Mouse (Mus musculus): ENCODE data around the gene C2cd2l.

Gene C2cd2l

DNA sequence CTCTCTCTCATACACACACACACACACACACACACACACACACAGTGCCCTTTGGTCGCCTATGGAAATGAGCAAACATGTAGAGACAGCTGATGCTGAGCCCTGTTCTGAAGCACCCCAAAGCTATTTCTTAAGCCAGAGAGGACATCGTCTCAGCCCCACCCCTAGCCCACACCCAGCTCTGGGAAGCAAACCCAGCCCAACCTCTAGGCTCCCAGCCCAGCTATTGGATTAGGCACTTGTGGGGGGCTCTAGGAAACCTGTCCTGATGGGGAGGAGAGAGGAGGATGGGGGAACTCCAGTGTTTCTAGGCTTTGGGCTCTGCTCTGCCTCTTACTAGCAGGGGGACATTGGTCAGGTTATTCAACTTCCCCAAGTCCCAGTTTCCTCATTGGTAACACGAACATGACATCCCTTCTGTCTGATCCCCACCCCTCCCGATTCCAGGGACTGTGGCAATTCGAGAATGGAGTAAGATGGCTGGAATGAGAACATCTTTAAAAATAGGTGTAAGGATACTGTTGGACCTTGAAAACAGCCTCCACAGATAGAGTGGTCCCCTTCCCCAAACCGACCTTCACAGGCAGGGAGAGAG lies 33.7 kb downstream of the C2cd2l start:
- ChIA-PET POLR2A (interaction anchor here (0.6 to 3.4 kb wide), 14 partner anchors 11 to 192 kb away, joined by 3 to 18 read pairs (median 4); partner anchors contain the start of genes Dpagt1 (in 2 of the 4), H2afx (in 2 of the 4), Hinfp (in 1 of the 4) and Nlrx1 (in 1 of the 4)), CTCF (interaction anchor here (0.5 to 2.9 kb wide), 15 partner anchors 10 to 1754 kb away, joined by 3 to 12 read pairs (median 3); partner anchors contain the start of genes Cbl (in 1 of the 4), Ccdc153 (in 1 of the 4), Nlrx1 (in 1 of the 4) and Upk2 (in 1 of the 4))

DNA sequence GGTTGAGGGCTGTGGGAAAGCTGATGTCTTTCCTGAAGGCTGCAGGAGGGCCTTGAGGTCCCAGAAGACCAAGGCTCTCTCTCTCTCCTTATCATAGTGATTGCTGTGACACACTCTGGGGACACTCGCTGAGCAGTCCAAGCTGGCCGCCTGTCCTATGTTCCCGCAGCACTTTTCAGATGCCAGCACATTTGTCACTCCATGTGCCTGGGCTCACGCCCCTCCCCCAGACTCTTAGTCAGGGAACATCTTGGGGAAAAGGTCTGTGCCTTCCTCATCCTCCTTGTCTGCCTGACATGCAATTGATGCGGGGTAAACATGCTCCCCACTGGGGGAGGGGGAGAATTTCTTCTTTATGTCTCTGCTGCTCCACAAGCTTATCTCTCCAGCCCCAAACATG lies 36.9 kb downstream of the C2cd2l start:
- CTCF ChIA-PET = interaction anchor here (0.6 to 1.5 kb wide), 6 partner anchors 8 to 425 kb away, joined by 3 to 5 read pairs (median 3); no protein-coding TSS in a partner anchor
- POLR2A ChIA-PET = interaction anchor here in 2 of 4 experiments (0.6 to 1.4 kb wide), 6 partner anchors 9 to 52 kb away, joined by 3 to 5 read pairs (median 4); partner anchors contain the start of gene H2afx (in 2 of the 2)

DNA sequence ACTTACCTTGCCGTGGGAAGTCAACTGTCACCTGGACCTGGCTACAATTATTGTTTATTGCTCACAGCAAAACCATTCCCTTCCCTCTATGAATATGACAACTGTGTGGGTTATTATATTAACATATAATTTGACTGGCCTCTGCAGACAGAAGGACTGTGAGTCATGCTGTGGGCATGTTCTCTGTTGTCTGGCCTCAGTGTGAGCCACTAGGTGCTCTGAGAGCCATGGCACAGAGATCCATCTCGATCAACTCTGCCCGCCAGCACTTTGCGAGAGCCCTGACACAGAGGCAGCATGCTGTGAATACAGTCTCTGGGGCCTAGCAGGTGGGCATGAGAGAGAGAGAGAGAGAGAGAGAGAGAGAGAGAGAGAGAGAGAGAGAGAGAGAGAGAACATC lies 50.1 kb downstream of the C2cd2l start:
- POLR2A ChIA-PET = no interaction called here
- CTCF ChIA-PET = interaction anchor here (0.6 to 1.7 kb wide), 7 partner anchors 16 to 339 kb away, joined by 3 to 6 read pairs (median 3); no protein-coding TSS in a partner anchor

DNA sequence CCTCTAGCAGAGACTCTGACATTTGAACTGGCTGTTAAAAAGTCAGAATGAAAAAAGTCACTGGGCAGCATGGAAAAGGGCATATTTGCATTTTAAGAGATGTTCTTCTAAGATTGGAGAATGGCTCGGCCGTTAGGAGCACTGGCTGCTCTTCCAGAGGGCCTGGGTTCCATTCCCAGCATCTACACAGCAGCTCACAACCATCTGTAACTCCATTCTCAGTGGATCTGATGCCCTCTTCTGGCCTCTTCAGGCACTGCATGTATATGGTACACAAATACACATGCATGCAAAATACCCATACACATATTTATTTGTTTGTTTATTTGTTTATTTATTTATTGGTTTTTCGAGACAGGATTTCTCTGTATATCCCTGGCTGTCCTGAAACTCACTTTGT lies 51.0 kb downstream of the C2cd2l start:
- CTCF ChIA-PET = interaction anchor here (0.6 to 3.1 kb wide), 28 partner anchors 9 to 1164 kb away, joined by 3 to 20 read pairs (median 5); partner anchors contain the start of genes Cbl (in 3 of the 4), Abcg4 (in 2 of the 4), Ccdc153 (in 1 of the 4) and Hinfp (in 1 of the 4)
- POLR2A ChIA-PET = interaction anchor here in 3 of 4 experiments (1.0 to 3.7 kb wide), 6 partner anchors 17 to 92 kb away, joined by 3 to 21 read pairs (median 6); partner anchors contain the start of genes Cbl (in 1 of the 3), Ccdc153 (in 1 of the 3), H2afx (in 1 of the 3) and Vps11 (in 1 of the 3)

DNA sequence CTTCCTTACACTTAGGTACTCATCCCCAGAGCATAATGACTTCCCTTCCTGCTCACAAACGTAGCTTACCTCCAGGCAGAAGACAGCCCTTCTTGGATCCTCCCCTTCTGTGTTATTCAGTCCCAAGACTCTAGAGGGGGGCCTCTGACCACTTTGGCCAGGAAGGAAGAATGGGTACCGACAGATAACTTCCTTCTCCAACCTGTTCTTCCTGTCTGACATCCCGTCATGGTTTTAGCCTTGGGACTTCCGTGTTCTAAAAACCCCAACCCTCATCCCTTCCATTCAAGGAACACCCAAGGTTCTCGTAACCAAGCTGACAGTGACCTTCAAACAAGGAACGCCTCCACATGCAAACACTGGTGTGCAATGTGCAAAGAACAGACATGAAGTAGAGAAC lies 51.7 kb downstream of the C2cd2l start, which contains the start of gene Nlrx1:
Gene Nlrx1 (minus strand): TSS at position 168 of the 400 bp plus-strand sequence.
- POLR2A ChIA-PET = interaction anchor here (0.8 to 3.7 kb wide), 21 partner anchors 10 to 280 kb away, joined by 3 to 21 read pairs (median 5); partner anchors contain the start of genes H2afx (in 3 of the 4), Cbl (in 2 of the 4), Vps11 (in 2 of the 4) and Abcg4 (in 1 of the 4)
- CTCF ChIA-PET = interaction anchor here (0.5 to 3.1 kb wide), 46 partner anchors 10 to 1165 kb away, joined by 3 to 20 read pairs (median 4); partner anchors contain the start of genes Cbl (in 3 of the 4), Abcg4 (in 2 of the 4), C2cd2l (in 1 of the 4) and Ccdc153 (in 1 of the 4)

DNA sequence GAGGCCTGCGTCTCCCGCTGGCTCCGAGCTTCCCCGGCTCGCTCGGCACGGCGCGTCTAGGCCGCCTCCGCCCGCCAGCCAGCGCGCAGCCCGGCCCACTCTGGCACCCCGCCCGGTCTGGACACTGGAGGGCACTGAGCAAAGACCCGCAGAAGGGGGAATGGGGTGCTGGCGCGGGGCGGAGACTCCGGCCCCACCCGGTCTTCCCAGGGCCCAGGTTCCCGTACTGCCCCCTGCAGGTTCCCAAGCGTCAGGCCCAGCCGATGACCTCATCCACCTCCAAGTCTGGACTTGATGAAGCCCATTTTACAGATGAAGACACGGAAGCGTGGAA lies 52.1 kb downstream of the C2cd2l start:
- CTCF ChIA-PET = interaction anchor here (0.5 to 3.1 kb wide), 55 partner anchors 8 to 903 kb away, joined by 3 to 20 read pairs (median 4); partner anchors contain the start of genes Abcg4 (in 2 of the 4), Cbl (in 2 of the 4), Ccdc153 (in 2 of the 4) and C2cd2l (in 1 of the 4)
- POLR2A ChIA-PET = interaction anchor here (0.7 to 3.7 kb wide), 36 partner anchors 9 to 279 kb away, joined by 3 to 21 read pairs (median 4); partner anchors contain the start of genes H2afx (in 3 of the 4), Cbl (in 2 of the 4), Vps11 (in 2 of the 4) and Abcg4 (in 1 of the 4)

DNA sequence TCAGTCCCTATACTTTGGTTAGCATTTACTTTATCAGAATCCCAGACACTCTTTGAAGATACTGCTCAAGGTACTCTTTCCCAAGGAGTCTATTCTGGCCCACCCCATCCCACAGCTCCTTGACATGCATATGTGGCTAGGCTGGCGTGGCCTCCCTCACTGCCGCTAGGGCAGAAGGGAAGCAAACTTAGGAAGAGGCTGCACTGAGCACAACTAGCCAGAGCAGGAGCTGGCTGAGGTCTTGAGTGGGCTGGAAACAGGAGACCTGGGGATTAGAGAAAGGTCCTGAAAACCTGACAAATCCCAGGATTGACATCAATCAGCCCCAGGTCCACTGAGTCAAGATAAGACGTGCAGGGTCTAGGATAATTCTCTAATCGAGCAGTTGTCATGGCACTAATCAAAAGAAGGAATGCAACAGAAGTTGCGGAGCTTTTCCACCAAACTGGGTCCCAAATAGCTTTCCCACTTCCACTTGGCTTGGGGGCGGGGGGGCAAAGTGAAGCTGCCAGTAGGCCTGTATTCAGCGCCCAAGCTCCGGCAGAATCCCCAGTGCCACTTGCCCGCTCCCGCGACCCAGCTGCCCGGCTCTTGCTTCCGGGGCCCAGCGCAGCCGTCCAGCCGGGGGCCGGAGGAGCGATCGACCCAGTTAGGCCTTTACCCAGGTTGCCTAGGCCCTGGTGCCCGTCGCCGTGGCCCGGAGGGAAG lies 52.6 kb downstream of the C2cd2l start:
- POLR2A ChIA-PET = interaction anchor here (0.6 to 3.7 kb wide), 40 partner anchors 9 to 279 kb away, joined by 3 to 21 read pairs (median 4); partner anchors contain the start of genes H2afx (in 3 of the 4), Cbl (in 2 of the 4), Vps11 (in 2 of the 4) and Ccdc153 (in 1 of the 4)
- CTCF ChIA-PET = interaction anchor here (0.5 to 3.1 kb wide), 58 partner anchors 8 to 904 kb away, joined by 3 to 20 read pairs (median 4); partner anchors contain the start of genes Cbl (in 2 of the 4), Ccdc153 (in 2 of the 4), Abcg4 (in 1 of the 4) and C2cd2l (in 1 of the 4)

DNA sequence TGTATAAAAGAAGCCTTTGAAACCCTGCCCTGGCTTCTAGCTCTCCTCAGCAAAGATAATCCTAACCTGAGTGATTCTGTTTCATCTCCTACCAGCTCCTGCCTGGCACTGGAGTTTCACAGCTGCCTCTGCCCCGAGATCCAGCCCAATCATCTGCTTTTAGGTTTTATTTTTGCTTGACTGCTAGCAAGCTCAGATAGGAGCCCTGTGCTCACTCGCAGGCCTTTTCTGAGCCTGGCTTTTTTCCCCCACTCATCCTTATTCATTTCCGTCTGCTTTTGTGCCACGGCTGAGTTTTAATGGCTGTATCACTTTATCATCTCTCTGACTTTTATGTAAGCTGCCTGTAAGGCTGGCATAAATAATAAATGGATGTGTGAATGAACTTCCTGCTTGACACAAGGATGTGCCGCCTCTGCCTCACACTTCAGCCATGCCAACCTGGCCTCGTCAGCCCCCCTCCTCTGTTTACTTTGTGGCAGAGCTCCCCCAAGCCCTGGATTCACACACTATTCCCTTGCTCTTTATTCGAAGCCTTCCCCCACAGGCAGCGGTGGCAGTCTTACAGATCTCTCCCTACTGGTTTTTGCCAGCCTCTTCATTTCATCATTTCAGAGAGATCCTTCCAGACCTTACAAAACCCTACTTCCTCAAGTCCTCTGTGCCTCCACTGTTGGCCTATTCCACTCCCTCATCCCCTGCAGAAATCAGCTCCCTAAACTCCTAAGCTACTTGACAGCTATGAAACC lies 53.4 kb downstream of the C2cd2l start:
- POLR2A ChIA-PET = interaction anchor here in 3 of 4 experiments (0.9 to 4.3 kb wide), 23 partner anchors 8 to 182 kb away, joined by 3 to 25 read pairs (median 4); partner anchors contain the start of genes H2afx (in 2 of the 3), Vps11 (in 2 of the 3), Cbl (in 1 of the 3) and Ccdc84 (in 1 of the 3)
- CTCF ChIA-PET = interaction anchor here (0.6 to 3.1 kb wide), 20 partner anchors 9 to 428 kb away, joined by 3 to 20 read pairs (median 4); partner anchors contain the start of genes Cbl (in 2 of the 4), C2cd2l (in 1 of the 4), Ccdc153 (in 1 of the 4) and Usp2 (in 1 of the 4)

DNA sequence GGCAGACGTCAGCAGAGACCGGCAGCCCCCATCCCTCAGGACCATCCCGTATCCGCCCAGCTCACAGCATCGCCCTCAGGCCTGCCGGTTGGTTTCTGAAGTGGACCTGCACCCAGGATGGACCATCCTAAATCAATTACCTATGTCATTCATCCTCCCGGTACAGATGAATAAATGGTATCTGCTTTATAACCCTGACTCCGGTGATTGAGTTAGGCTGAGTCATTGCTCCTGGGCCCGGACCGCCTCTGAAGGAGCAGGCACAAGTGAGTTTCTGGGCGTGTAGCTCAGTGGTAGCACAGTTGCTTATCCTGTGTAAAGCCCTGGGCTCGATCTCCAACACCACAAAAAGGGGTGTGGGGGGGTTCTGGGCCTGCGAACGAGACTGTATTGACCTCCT lies 58.7 kb downstream of the C2cd2l start:
- CTCF ChIA-PET = interaction anchor here in 2 of 4 experiments (0.6 to 2.9 kb wide), 2 partner anchors 12 to 180 kb away, joined by 3 to 6 read pairs; partner anchors contain the start of gene Foxr1 (in 1 of the 2)
- POLR2A ChIA-PET = interaction anchor here (0.6 to 2.6 kb wide), 11 partner anchors 12 to 541 kb away, joined by 3 to 7 read pairs (median 3); partner anchors contain the start of genes Cbl (in 1 of the 4), Ccdc153 (in 1 of the 4) and H2afx (in 1 of the 4)
